Mouse (Mus musculus) forebrain, embryonic 16.5 days (tissue): ENCODE measurements around the gene Slc44a4. TPM values are rescaled to one million over a fixed set of nuclear protein-coding genes. Genes with fewer than 3 reads are reported as not detected.
"Not testable (repeated sequence)": the region's sequence is repeated elsewhere in the genome, so short reads cannot be mapped to it uniquely, and the experiment has no call there.

Experiments used
- ATAC-seq: fragments of 200-750 bp; cut with Nextera tagmentation; 2 replicates; pipeline ENCODE4 v1.8.0; 2017; ENCODE audit warnings: mild to moderate bottlenecking, moderate library complexity
- H3K27ac ChIP-seq: fragments of 300-500 bp; sonication (generic); 2 replicates; pipeline ENCODE4 v1.5.1; 2014; ENCODE audit warnings: low read length, control low read depth
- H3K27me3 ChIP-seq: fragments of 300-500 bp; sonication (generic); replicated peaks from 2 replicates; pipeline ENCODE4 v1.6.1; 2014; ENCODE audit warnings: low read length; ENCODE audit not compliant: control insufficient read depth, insufficient read depth
- H3K36me3 ChIP-seq: fragments of 300-500 bp; sonication (generic); 2 replicates; pipeline ENCODE4 v1.6.1; 2014; ENCODE audit not compliant: control insufficient read depth, insufficient read depth
- H3K4me1 ChIP-seq: fragments of 300-500 bp; sonication (generic); replicated peaks from 2 replicates; pipeline ENCODE4 v1.6.1; 2014; ENCODE audit warnings: low read length; ENCODE audit not compliant: control insufficient read depth, insufficient read depth
- H3K4me2 ChIP-seq: fragments of 300-500 bp; sonication (generic); 2 replicates; pipeline ENCODE4 v1.6.1; 2014; ENCODE audit warnings: mild to moderate bottlenecking, low read length, control low read depth
- H3K4me3 ChIP-seq: fragments of 300-500 bp; sonication (generic); replicated peaks from 2 replicates; pipeline ENCODE4 v1.5.1; 2014; ENCODE audit warnings: mild to moderate bottlenecking, low read length, control low read depth
- H3K9ac ChIP-seq: fragments of 300-500 bp; sonication (generic); replicated peaks from 2 replicates; pipeline ENCODE4 v1.6.1; 2014; ENCODE audit warnings: low read depth, low read length, control low read depth
- H3K9me3 ChIP-seq: fragments of 300-500 bp; sonication (generic); 2 replicates; pipeline ENCODE4 v1.6.1; 2016; ENCODE audit warnings: low read length; ENCODE audit not compliant: control insufficient read depth
- WGBS: fragments of 180-500 bp; shearing (Covaris S2); extraction: QIAGEN DNeasy Blood & Tissue Kit; methylation state at CpG from one replicate; pipeline ENCODE4 v1.1.7; 2014; 5-methylcytosine and 5-hydroxymethylcytosine counted together
- polyA plus RNA-seq: library from polyadenylated mRNA; unstranded; fragments of >200 nt; fragmentation: Nextera tagmentation; extraction: Ambion mirVana; gene quantifications from 2 replicates; pipeline ENCODE4 v1.2.1, GENCODE M21; 2015

Gene Slc44a4
- polyA plus RNA-seq, 1 experiment from 2014 or later, result 0.09 TPM

GRCm38 (mm10) chr17:34947606-34948005 lies 33.3 kb downstream of the Slc44a4 start:
- no peaks in the 10 kb centered on the region for H3K27me3 ChIP-seq
- ATAC-seq, result no peak
- H3K27ac ChIP-seq, result no peak overlapping the region
- H3K4me3 ChIP-seq, result no peak overlapping the region
- H3K9me3 ChIP-seq, result no peaks in the 10 kb centered on the region
- H3K9ac ChIP-seq, result no peak overlapping the region
- H3K4me1 ChIP-seq, result peaks cover 16% of the 10 kb centered on the region
- WGBS, result 20% methylated on average over 8 of the region's 8 CpGs
- peaks cover 10% of the 10 kb centered on the region for H3K36me3 ChIP-seq
- no peak overlapping the region for H3K4me2 ChIP-seq

DNA sequence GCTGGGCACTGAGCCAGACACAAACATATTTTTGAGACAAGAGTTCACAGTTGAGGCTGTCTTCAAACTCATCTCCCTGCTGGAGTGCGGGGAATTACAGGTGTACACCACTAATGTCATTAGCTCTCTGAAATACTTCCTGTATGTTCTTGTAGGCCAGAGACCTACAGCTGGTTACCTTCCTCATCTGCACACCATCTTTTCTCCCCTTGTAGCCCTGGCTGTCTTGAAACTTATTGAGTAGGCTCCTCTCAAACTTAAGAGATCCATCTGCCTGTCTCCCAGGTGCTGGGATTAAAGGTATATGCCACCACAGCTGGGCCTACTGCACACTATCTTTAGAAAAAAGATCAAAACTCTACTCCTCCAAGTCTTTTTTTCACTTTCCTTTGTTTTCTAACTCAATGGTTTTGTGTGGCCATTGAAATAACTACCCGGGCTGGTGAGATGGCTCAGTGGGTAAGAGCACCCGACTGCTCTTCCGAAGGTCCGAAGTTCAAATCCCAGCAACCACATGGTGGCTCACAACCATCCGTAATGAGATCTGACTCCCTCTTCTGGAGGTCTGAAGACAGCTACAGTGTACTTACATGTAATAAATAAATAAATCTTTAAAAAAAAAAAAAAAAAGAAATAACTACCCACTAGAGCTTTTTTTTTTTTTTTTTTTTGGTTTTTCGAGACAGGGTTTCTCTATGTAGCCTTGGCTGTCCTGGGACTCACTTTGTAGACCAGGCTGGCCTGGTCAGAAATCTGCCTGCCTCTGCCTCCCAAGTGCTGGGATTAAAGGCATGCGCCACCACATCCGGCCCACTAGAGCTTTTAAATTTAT lies 34.7 kb downstream of the Slc44a4 start:
- not testable (repeated sequence) for H3K4me2 ChIP-seq, H3K27me3 ChIP-seq, H3K9me3 ChIP-seq, H3K9ac ChIP-seq, H3K4me3 ChIP-seq, H3K27ac ChIP-seq, ATAC-seq, H3K36me3 ChIP-seq
- WGBS, result 58% methylated on average over 9 of the region's 9 CpGs
- H3K4me1 ChIP-seq, result peaks cover 16% of the 10 kb centered on the region

DNA sequence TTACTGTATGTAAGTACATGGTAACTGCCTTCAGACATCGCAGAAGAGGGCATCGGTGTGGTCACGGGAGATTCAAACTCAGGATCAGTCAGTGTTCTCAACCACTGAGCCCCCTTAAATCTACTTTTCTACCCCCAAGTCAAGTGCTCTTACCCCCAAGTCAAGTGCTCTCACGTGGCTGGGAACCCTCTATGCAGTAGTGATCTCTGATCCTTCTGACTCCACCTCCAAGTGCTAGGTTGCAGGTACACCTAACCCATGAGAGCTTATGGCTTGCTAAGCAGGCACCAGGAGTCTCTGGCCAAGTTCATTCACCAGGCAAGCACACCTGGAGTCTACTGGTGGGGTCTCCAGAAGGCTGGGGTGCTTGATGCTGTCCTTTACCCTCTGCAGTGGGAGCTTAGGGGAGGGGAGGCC lies 35.3 kb downstream of the Slc44a4 start:
- no peak overlapping the region for H3K4me3 ChIP-seq
- peaks cover 10% of the 10 kb centered on the region for H3K36me3 ChIP-seq
- H3K4me1 ChIP-seq, result peaks cover 16% of the 10 kb centered on the region
- no peaks in the 10 kb centered on the region for H3K27me3 ChIP-seq
- no peak overlapping the region for H3K27ac ChIP-seq
- no peaks in the 10 kb centered on the region for H3K9me3 ChIP-seq
- WGBS, result 44% methylated on average over 4 of the region's 4 CpGs
- no peak overlapping the region for H3K9ac ChIP-seq
- no peak overlapping the region for H3K4me2 ChIP-seq
- no peak for ATAC-seq

DNA sequence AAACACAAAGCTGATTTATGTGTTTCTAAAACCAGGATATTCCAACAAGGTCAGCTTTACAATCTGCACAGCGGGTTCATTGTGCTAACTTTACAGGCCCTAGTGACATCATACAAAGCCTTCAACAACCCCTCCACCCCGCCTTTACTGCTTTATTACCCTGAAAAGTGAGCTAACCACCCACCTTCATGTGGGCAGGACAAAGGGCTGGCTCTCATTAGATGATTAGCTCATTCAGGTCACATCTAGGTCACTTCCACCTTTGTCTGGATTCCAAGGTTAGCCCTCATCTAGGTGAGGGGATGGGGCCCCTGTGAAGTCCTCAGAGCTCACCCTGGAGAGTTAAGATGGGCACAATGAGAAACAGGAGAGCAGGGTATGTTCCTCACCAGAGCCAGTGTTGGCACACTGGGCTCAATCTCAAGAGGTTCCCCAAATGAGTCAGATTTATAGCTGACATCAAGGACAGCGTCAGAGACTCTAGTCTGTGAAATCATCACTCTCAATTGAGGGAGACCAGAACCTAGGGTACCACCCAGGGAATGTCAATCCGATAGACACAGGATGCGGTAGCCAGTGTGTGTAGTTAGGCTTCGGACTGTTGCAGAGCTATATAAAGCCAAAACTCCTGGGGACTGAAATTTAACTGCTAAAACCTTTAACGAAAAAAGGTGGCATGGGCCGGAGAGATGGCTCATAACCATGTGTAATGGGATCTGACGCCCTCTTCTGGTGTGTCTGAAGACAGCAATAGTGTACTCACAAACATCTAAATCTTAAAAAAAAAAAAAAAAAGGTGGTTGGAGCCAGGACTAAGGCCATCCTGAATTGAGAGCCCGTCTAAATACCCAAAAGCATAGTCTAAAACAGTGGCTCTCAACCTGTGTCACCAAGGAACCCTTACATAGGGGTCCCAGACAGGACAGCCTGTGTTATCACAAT lies 36.5 kb downstream of the Slc44a4 start:
- 18% methylated on average over 10 of the region's 10 CpGs for WGBS
- H3K9ac ChIP-seq, result peak overlapping the region; percentile 100
- peak overlapping the region; percentile 75 for H3K4me2 ChIP-seq
- H3K4me3 ChIP-seq, result peak overlapping the region; percentile 99
- H3K27me3 ChIP-seq, result no peaks in the 10 kb centered on the region
- peaks cover 16% of the 10 kb centered on the region for H3K4me1 ChIP-seq
- no peak for ATAC-seq
- H3K27ac ChIP-seq, result peak overlapping the region; percentile 92
- peaks cover 10% of the 10 kb centered on the region for H3K36me3 ChIP-seq
- H3K9me3 ChIP-seq, result no peaks in the 10 kb centered on the region

GRCm38 (mm10) chr17:34951636-34952377 lies 37.5 kb downstream of the Slc44a4 start:
- Histone ChIP-seq H3K4me2 (peak overlapping the region; percentile 75), H3K4me1 (peaks cover 16% of the 10 kb centered on the region), H3K27ac (peak overlapping the region; percentile 92), H3K27me3 (0 out of 2 replicates have a peak, but pooled peaks cover under 1% of the 10 kb centered on the region), H3K9ac (peak overlapping the region; percentile 100), H3K36me3 (peaks cover 10% of the 10 kb centered on the region), H3K4me3 (peak overlapping the region; percentile 99), H3K9me3 (no peaks in the 10 kb centered on the region)
- WGBS, result under 1% methylated on average over 29 of the region's 29 CpGs
- ATAC-seq, result peak; percentile 56

- Histone ChIP-seq H3K9ac (peak overlapping the region; percentile 100), H3K4me2 (peak overlapping the region; percentile 75), H3K27ac (peak overlapping the region; percentile 92), H3K4me1 (peaks cover 16% of the 10 kb centered on the region), H3K9me3 (no peaks in the 10 kb centered on the region), H3K4me3 (peak overlapping the region; percentile 99), H3K36me3 (peaks cover 10% of the 10 kb centered on the region), H3K27me3 (0 out of 2 replicates have a peak, but pooled peaks cover 2% of the 10 kb centered on the region)
- peak; percentile 85 for ATAC-seq
- under 1% methylated on average over 23 of the region's 23 CpGs for WGBS
Measured at GRCm38 (mm10) chr17:34952378-34953040, 38.2 kb downstream of the Slc44a4 start.

DNA sequence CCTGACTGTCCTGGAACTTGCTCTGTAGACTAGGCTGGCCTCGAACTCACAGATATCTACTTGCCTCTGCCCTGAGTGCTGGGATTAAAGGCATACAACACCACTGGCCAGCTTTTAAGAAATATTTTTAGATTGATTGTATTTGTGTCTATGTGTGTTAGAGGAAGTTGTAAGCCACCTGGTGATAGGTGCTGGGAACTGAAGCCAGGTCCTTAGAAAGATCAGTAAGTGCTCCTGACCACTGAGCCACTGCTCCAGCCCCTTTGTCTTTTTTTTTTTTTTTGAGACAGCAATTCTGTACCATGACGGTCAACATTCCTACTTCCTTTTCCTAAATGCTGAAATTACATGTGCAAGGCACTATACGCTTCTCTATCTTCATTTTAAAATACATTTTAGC lies 39.0 kb downstream of the Slc44a4 start:
- Histone ChIP-seq H3K4me3 (no peak overlapping the region; the same call in 1 of the 2 replicates), H3K4me2 (no peak overlapping the region), H3K9me3 (no peaks in the 10 kb centered on the region), H3K36me3 (peaks cover 10% of the 10 kb centered on the region), H3K27me3 (0 out of 2 replicates have a peak, but pooled peaks cover 2% of the 10 kb centered on the region), H3K27ac (no peak overlapping the region; the same call in 1 of the 2 replicates), H3K4me1 (peaks cover 16% of the 10 kb centered on the region), H3K9ac (no peak overlapping the region)
- 92% methylated on average over 3 of the region's 3 CpGs for WGBS
- no peak for ATAC-seq

GRCm38 (mm10) chr17:34953904-34954303 lies 39.6 kb downstream of the Slc44a4 start:
- Histone ChIP-seq H3K4me1 (peaks cover 16% of the 10 kb centered on the region), H3K9ac (no peak overlapping the region), H3K27ac (no peak overlapping the region), H3K36me3 (peaks cover 10% of the 10 kb centered on the region), H3K27me3 (0 out of 2 replicates have a peak, but pooled peaks cover 2% of the 10 kb centered on the region), H3K9me3 (no peaks in the 10 kb centered on the region), H3K4me3 (no peak overlapping the region), H3K4me2 (no peak overlapping the region)
- 81% methylated on average over 4 of the region's 4 CpGs for WGBS
- ATAC-seq, result no peak
